Mouse (Mus musculus) CH12.LX (cell line): ENCODE data around the gene Mrnip. TPM values are rescaled to one million over a fixed set of nuclear protein-coding genes. Genes with fewer than 3 reads are reported as not detected.

Source experiments
- DNase-seq: peaks from one replicate; pipeline ENCODE4 v3.0.0-alpha.2; 2013; ENCODE audit errors: extremely low read depth
- H3K27ac ChIP-seq: 2 replicates; pipeline ENCODE4 v1.5.1; 2012; ENCODE audit warnings: low read depth, mild to moderate bottlenecking, control low read depth, moderate library complexity; ENCODE audit not compliant: insufficient read depth
- H3K27me3 ChIP-seq: replicated peaks from 2 replicates; pipeline ENCODE3; 2012; ENCODE audit warnings: inconsistent platforms
- H3K36me3 ChIP-seq, 2 experiments: replicated peaks in 1 of 2; 2 replicates each; pipeline versions ENCODE3 to v1.6.1; 2012; ENCODE audit warnings: inconsistent platforms in 1 of 2, low read length in 1 of 2, mild to moderate bottlenecking in 1 of 2, mixed read lengths in 1 of 2, moderate library complexity in 1 of 2; ENCODE audit not compliant: control insufficient read depth in 1 of 2, insufficient read depth in 1 of 2
- H3K4me1 ChIP-seq, 2 experiments: 2 replicates each; pipeline ENCODE4 v1.6.1; 2012; ENCODE audit warnings: inconsistent platforms in 1 of 2, moderate library complexity in 1 of 2; ENCODE audit not compliant: insufficient read depth in 2 of 2, control insufficient read depth in 1 of 2
- H3K4me2 ChIP-seq: 2 replicates; pipeline ENCODE4 v1.6.1; 2012; ENCODE audit warnings: low read depth, mild to moderate bottlenecking, control low read depth; ENCODE audit not compliant: poor library complexity, insufficient read depth, severe bottlenecking
- H3K4me3 ChIP-seq, 3 experiments: fragments of 150-350 bp in 1 of 3; sonication (generic) in 1 of 3; replicated peaks in 1 of 3; 2 replicates each; pipeline versions ENCODE3 to v1.5.1; 2011 to 2012; ENCODE audit warnings: low read depth in 2 of 3, low read length in 2 of 3, mild to moderate bottlenecking in 2 of 3, moderate library complexity in 2 of 3, control low read depth in 1 of 3, improper control_type of control experiment in 1 of 3, inconsistent platforms in 1 of 3, mixed read lengths in 1 of 3; ENCODE audit not compliant: poor library complexity in 1 of 3
- H3K79me2 ChIP-seq: replicated peaks from 2 replicates; pipeline ENCODE4 v1.6.1; 2012; ENCODE audit warnings: mild to moderate bottlenecking, moderate library complexity; ENCODE audit not compliant: control insufficient read depth, poor library complexity, insufficient read depth, severe bottlenecking; ENCODE audit errors: extremely low read depth
- H3K9ac ChIP-seq: 2 replicates; pipeline ENCODE4 v1.6.1; 2012; ENCODE audit warnings: low read depth, mild to moderate bottlenecking, control low read depth, moderate library complexity; ENCODE audit not compliant: insufficient read depth
- H3K9me3 ChIP-seq: replicated peaks from 2 replicates; pipeline ENCODE3; 2012; ENCODE audit warnings: low read length, inconsistent platforms, mixed read lengths
- CTCF ChIP-seq, 2 experiments: IDR thresholded peaks in 1 of 2; conservative IDR thresholded peaks in 1 of 2; 2 replicates each; pipeline ENCODE4 v1.5.1; 2011 to 2012; ENCODE audit warnings: low read depth in 2 of 2, low read length in 2 of 2, improper control_type of control experiment in 1 of 2, inconsistent platforms in 1 of 2, mild to moderate bottlenecking in 1 of 2, moderate library complexity in 1 of 2
- ELF1 ChIP-seq: IDR thresholded peaks from 2 replicates; pipeline ENCODE4 v1.6.1; 2014; ENCODE audit warnings: low read depth, mild to moderate bottlenecking, inconsistent platforms, low read length, improper control_type of control experiment
- JUN ChIP-seq: IDR thresholded peaks from 2 replicates; pipeline ENCODE4 v1.6.1; 2011; ENCODE audit warnings: low read depth, mild to moderate bottlenecking, low read length, improper control_type of control experiment, moderate library complexity; ENCODE audit not compliant: insufficient read depth
- JUND ChIP-seq: conservative IDR thresholded peaks from 2 replicates; pipeline ENCODE4 v1.6.1; 2011; ENCODE audit warnings: low read depth, low read length, improper control_type of control experiment
- KAT2A ChIP-seq: IDR thresholded peaks from 2 replicates; pipeline ENCODE4 v1.6.1; 2012; ENCODE audit warnings: low read length, improper control_type of control experiment, inconsistent platforms; ENCODE audit not compliant: insufficient replicate concordance
- MAZ ChIP-seq: IDR thresholded peaks from 2 replicates; pipeline ENCODE4 v1.6.1; 2012; ENCODE audit warnings: low read depth, mild to moderate bottlenecking, inconsistent platforms, low read length, improper control_type of control experiment, moderate library complexity
- MEF2A ChIP-seq: IDR thresholded peaks from 2 replicates; pipeline ENCODE4 v1.6.1; 2014; ENCODE audit warnings: low read depth, mild to moderate bottlenecking, inconsistent platforms, low read length, improper control_type of control experiment, borderline replicate concordance
- MYC ChIP-seq: IDR thresholded peaks from 2 replicates; pipeline ENCODE4 v1.6.1; 2011; ENCODE audit warnings: low read depth, mild to moderate bottlenecking, improper control_type of control experiment, low read length
- NELFE ChIP-seq: IDR thresholded peaks from 2 replicates; pipeline ENCODE4 v1.6.1; 2011; ENCODE audit warnings: low read depth, low read length, improper control_type of control experiment
- NRF1 ChIP-seq: IDR thresholded peaks from 2 replicates; pipeline ENCODE4 v1.6.1; 2014; ENCODE audit warnings: low read depth, mild to moderate bottlenecking, inconsistent platforms, low read length, improper control_type of control experiment, moderate library complexity
- RAD21 ChIP-seq: IDR thresholded peaks from 2 replicates; pipeline ENCODE4 v1.6.1; 2011; ENCODE audit warnings: low read depth, mild to moderate bottlenecking, low read length, improper control_type of control experiment, moderate library complexity
- SMC3 ChIP-seq: IDR thresholded peaks from 2 replicates; pipeline ENCODE4 v1.6.1; 2011; ENCODE audit warnings: low read depth, low read length, improper control_type of control experiment
- TCF12 ChIP-seq: IDR thresholded peaks from 2 replicates; pipeline ENCODE4 v1.6.1; 2014; ENCODE audit warnings: low read depth, mild to moderate bottlenecking, inconsistent platforms, low read length, improper control_type of control experiment
- UBTF ChIP-seq: IDR thresholded peaks from 2 replicates; pipeline ENCODE4 v1.6.1; 2012; ENCODE audit warnings: low read depth, mild to moderate bottlenecking, inconsistent platforms, low read length, improper control_type of control experiment, moderate library complexity
- ZC3H11A ChIP-seq: IDR thresholded peaks from 2 replicates; pipeline ENCODE4 v1.6.1; 2012; ENCODE audit warnings: low read depth, mild to moderate bottlenecking, inconsistent platforms, low read length, improper control_type of control experiment
- ZKSCAN1 ChIP-seq: IDR thresholded peaks from 2 replicates; pipeline ENCODE4 v1.6.1; 2012; ENCODE audit warnings: low read depth, inconsistent platforms, low read length, improper control_type of control experiment, borderline replicate concordance
- dilution Hi-C: fragments of 300-500 bp; cut with MboI; formaldehyde crosslinking; loops from 2 replicates; pipeline ENCODE4 v1.14.3; 2020; ENCODE audit warnings: low sequenced_read_pairs; ENCODE audit not compliant: extremely low pct_unique_long_range_greater_than_20kb, extremely low pct_ligation_motif_present
- in situ Hi-C: fragments of 300-500 bp; cut with MboI; formaldehyde crosslinking; loops from 3 replicates; pipeline ENCODE4 v1.14.3; 2019; ENCODE audit warnings: low sequenced_read_pairs, low pct_ligation_motif_present, low pct_unique_long_range_greater_than_20kb, mixed read lengths
- polyA plus RNA-seq: library from polyadenylated mRNA; unstranded; fragments of >175 nt; gene quantifications from 2 replicates; pipeline ENCODE4 v1.2.1, GENCODE M21; 2012; ENCODE audit warnings: low read depth; ENCODE audit not compliant: insufficient read length
- total RNA-seq, 2 experiments: library from RNA; depleted of rRNA; stranded (reverse); fragments of 300-350 nt in 1 of 2; fragments of >200 nt in 1 of 2; gene quantifications; 2 replicates each; pipeline ENCODE4 v1.2.3; 2012 to 2014

Mrnip gene
- total and polyA plus RNA-seq, 3 experiments, result 22.5 to 36.7 (median 29.7) TPM

GRCm38 (mm10) chr11:50159347-50159746 lies 14.9 kb upstream of the Mrnip start:
- TF ChIP-seq JUND, result no peak
- Histone ChIP-seq H3K9me3 (no peaks in the 10 kb centered on the region), H3K4me2 (no peak overlapping the region), H3K27me3 (no peaks in the 10 kb centered on the region), H3K4me3 (no peak overlapping the region), H3K79me2 (no peaks in the 10 kb centered on the region), H3K4me1 (peaks cover 15 to 40% of the 10 kb centered on the region in 2 experiments), H3K27ac (no peak overlapping the region), H3K9ac (no peak overlapping the region), H3K36me3 (peaks cover 48 to 89% of the 10 kb centered on the region in 2 experiments)
- DNase-seq, result no peak
- dilution Hi-C loops (no loop called here), in situ Hi-C loops (no loop called here)

GRCm38 (mm10) chr11:50161578-50162304 lies 12.5 kb upstream of the Mrnip start:
- Histone ChIP-seq H3K9ac (no peak overlapping the region), H3K4me3 (peak overlapping the region in 2 of 3 experiments; percentile 2 to 11), H3K9me3 (no peaks in the 10 kb centered on the region), H3K27ac (peak overlapping the region; percentile 70), H3K36me3 (peaks cover 33 to 84% of the 10 kb centered on the region in 2 experiments), H3K4me1 (peaks cover 15 to 42% of the 10 kb centered on the region in 2 experiments), H3K27me3 (no peaks in the 10 kb centered on the region), H3K4me2 (0 out of 2 replicates have a peak overlapping the region, but pooled peaks have one; percentile 1), H3K79me2 (no peaks in the 10 kb centered on the region)
- TF ChIP-seq ZC3H11A (peak; percentile 40; the same call in 1 of the 2 replicates), UBTF (no peak), RAD21 (peak; percentile 83), KAT2A (no peak), ZKSCAN1 (no peak), TCF12 (peak; percentile 45; the same call in 1 of the 2 replicates), MAZ (0 out of 2 replicates have a peak, but pooled peaks have one; percentile 52), SMC3 (peak; percentile 97), NRF1 (no peak), JUN (no peak), CTCF (conservative IDR thresholded peaks at IDR 0.05 in 1 of 2, IDR thresholded peaks at IDR 0.05 in 1 of 2; ENCODE audit: low read depth in 2 of 2, low read length in 2 of 2) (peak; percentile 97 to 98), ELF1 (peak; percentile 26; the same call in 1 of the 2 replicates), NELFE (0 out of 2 replicates have a peak, but pooled peaks have one; percentile 49), MEF2A (peak; percentile 22; the same call in 1 of the 2 replicates), MYC (peak; percentile 56; the same call in 1 of the 2 replicates)
- DNase-seq, result peak; percentile 92
- in situ Hi-C loops (loop anchor here (5.0 kb wide), 1 partner anchor 66 kb away; no protein-coding TSS in a partner anchor), dilution Hi-C loops (no loop called here)
